Mouse (Mus musculus): ENCODE data around the gene Coro1b.

Gene Coro1b

GRCm38 (mm10) chr19:4148491-4148806 lies at the start of gene Coro1b:
Coro1b (plus strand) TSS chr19:4148619.
- peak; percentile 98 for DNase-seq

GRCm38 (mm10) chr19:4099056-4099455 lies 49.4 kb upstream of the Coro1b start:
- peak; percentile 98 for DNase-seq

- peak; percentile 85 for DNase-seq
Measured at GRCm38 (mm10) chr19:4099837-4100717, 48.3 kb upstream of the Coro1b start, which contains the start of gene Pitpnm1. Pitpnm1 (plus strand) TSS chr19:4099998.

GRCm38 (mm10) chr19:4100718-4101261 lies 47.6 kb upstream of the Coro1b start:
- no peak for DNase-seq

GRCm38 (mm10) chr19:4101466-4101865 lies 47.0 kb upstream of the Coro1b start:
- no peak for DNase-seq

- no peak for DNase-seq
Measured at GRCm38 (mm10) chr19:4102049-4102448, 46.4 kb upstream of the Coro1b start.

GRCm38 (mm10) chr19:4102626-4103025 lies 45.8 kb upstream of the Coro1b start:
- DNase-seq, result no peak

GRCm38 (mm10) chr19:4103294-4103693 lies 45.1 kb upstream of the Coro1b start:
- DNase-seq, result no peak

- no peak for DNase-seq
Measured at GRCm38 (mm10) chr19:4103792-4104191, 44.6 kb upstream of the Coro1b start.

GRCm38 (mm10) chr19:4104675-4105194 lies 43.7 kb upstream of the Coro1b start:
- DNase-seq, result no peak

GRCm38 (mm10) chr19:4106654-4107053 lies 41.8 kb upstream of the Coro1b start:
- no peak for DNase-seq

GRCm38 (mm10) chr19:4108535-4108934 lies 39.9 kb upstream of the Coro1b start:
- no peak for DNase-seq

- DNase-seq, result no peak
Measured at GRCm38 (mm10) chr19:4112063-4112960, 36.1 kb upstream of the Coro1b start.

- DNase-seq, result peak; percentile 80
Measured at GRCm38 (mm10) chr19:4113186-4113805, 35.1 kb upstream of the Coro1b start.

- no peak for DNase-seq
Measured at GRCm38 (mm10) chr19:4113806-4114230, 34.6 kb upstream of the Coro1b start.

GRCm38 (mm10) chr19:4114551-4114950 lies 33.9 kb upstream of the Coro1b start:
- no peak for DNase-seq

- no peak for DNase-seq
Measured at GRCm38 (mm10) chr19:4115144-4115543, 33.3 kb upstream of the Coro1b start.

GRCm38 (mm10) chr19:4115816-4116215 lies 32.6 kb upstream of the Coro1b start:
- no peak for DNase-seq

GRCm38 (mm10) chr19:4117006-4117405 lies 31.4 kb upstream of the Coro1b start:
- no peak for DNase-seq

- DNase-seq, result no peak
Measured at GRCm38 (mm10) chr19:4118350-4118749, 30.1 kb upstream of the Coro1b start.

- no peak for DNase-seq
Measured at GRCm38 (mm10) chr19:4119716-4120487, 28.5 kb upstream of the Coro1b start.

GRCm38 (mm10) chr19:4120496-4120895 lies 27.9 kb upstream of the Coro1b start:
- DNase-seq, result no peak
